Mouse (Mus musculus) heart, adult 11 months (tissue): ENCODE results near the gene Sarm1.

Source experiments
- DNase-seq: peaks from one replicate; pipeline ENCODE4 v3.0.0; 2022

The Sarm1 gene

GRCm38 (mm10) chr11:78463286-78464036, 34.1 kb downstream of the Sarm1 start:
- no peak for DNase-seq

DNA sequence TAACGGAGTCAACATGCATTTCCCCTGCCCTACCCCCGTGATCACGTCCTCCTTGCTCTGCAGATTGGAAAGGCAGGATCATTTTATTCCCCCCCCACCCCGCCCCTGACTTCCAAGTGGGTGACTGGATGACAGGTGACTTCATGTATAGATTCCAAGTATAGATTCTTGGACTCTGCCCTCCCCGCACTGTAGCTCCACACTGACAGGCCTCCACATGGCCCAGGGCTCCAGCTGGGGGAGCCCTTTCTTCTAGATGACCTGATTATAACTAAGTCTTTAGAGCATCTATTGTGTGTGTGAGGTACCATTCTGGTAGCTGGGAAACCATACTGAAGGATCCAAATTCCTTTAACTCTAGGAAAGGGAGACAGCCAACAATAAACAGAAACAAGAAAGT, 34.9 kb downstream of the Sarm1 start:
- no peak for DNase-seq

GRCm38 (mm10) chr11:78461894-78462293, 35.7 kb downstream of the Sarm1 start:
- no peak for DNase-seq

DNA sequence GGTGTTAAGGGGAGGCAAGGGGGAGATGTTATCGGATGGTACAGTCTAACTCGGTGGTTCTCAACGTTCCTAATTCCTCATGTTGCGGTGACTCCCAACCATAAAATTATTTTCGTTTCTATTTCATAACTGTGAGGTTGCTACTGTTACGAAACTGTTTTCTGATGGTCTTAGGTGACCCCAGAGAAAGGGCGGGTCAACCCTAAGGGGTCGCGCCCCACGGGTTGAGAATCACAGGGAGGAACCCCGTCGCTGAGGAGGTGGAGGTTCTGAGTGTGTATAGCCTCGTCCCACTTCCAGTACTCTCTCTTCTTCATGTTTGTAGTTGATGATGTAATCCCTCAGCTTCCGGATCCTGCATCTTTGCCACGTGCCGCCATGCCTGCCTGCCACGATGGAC, 38.8 kb downstream of the Sarm1 start:
- DNase-seq: no peak

GRCm38 (mm10) chr11:78455308-78455707, 42.2 kb downstream of the Sarm1 start:
- no peak for DNase-seq

DNA sequence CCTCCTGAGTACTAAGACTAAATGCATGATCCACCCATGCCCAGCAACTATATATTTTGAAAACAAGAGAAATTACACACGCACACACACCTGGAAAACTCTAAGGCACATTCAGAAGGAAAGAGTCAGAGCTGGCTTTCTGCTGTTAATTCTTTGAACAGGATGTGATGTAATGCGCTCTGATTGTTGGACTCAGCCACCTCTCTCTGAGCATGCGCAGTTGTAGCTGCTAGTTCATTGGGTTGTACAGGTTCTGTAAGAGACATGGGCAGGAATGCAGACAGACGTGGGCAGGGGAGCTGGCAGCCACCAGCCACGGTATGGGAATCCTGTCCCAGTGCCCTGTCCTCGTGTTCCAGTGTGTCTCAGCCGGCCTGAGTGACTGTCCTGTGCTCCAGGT, 43.3 kb downstream of the Sarm1 start:
- no peak for DNase-seq

GRCm38 (mm10) chr11:78453675-78454074, 43.9 kb downstream of the Sarm1 start:
- DNase-seq: no peak

DNA sequence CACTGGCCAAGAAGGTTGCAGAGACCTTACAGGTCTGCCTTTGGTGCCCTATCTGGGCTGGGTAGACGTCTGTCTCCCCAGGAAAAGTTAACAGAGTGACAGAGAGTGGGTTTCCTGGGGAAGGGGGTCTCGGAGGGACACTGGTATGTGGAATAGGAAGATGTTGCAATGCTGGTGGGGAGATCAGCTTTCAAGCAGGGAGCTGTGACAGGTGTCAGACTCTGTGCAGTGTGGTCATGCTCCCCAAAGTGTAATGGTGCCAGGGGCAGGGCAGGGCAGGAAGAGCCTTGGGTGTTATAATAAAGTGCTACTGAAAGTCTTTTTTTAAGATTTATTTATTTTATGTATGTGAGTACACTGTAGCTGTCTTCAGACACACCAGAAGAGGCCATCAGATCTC, 47.2 kb downstream of the Sarm1 start:
- no peak for DNase-seq

GRCm38 (mm10) chr11:78448242-78448641, 49.3 kb downstream of the Sarm1 start:
- DNase-seq: no peak

DNA sequence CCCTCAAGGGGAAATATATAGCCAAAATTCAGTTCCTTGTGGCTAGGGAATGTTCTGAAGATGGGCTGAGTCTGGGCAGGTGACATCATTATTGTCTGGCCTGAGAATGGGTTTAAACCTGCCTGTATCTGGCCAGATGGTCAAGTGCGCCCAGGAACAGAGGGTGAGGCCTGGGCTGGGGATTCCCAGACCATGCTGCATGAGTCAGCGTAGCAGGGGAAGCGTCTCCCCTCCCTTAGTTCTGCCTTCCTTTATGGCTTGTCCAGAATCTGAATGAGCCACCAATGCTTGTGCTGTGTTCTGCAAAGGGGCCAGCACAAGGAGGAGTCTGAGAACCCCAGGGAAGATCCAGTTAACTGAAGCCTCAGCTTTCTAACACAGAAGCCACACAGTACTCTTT, 50.4 kb downstream of the Sarm1 start:
- DNase-seq: no peak

DNA sequence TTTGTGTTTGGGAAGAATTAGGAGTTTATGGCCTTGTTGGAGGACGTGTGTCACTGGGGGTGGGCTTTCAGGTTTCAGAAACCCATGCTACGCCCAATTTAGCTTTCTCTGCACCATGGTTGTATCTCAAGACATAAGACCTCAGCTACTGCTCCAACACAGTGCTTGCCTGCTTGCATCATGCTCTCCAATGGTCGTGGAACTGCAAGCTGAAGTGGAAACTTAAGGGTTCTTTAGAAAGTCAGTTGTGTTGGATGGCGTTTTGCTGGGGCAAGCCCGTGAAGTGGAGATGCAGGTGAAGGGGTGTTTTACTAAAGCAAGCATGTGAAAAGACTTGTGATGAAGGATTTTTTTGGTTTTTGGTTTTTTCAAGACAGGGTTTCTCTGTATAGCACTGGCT, 54.4 kb downstream of the Sarm1 start:
- DNase-seq: no peak

- no peak for DNase-seq
Measured at GRCm38 (mm10) chr11:78438399-78438930, 59.1 kb downstream of the Sarm1 start.

DNA sequence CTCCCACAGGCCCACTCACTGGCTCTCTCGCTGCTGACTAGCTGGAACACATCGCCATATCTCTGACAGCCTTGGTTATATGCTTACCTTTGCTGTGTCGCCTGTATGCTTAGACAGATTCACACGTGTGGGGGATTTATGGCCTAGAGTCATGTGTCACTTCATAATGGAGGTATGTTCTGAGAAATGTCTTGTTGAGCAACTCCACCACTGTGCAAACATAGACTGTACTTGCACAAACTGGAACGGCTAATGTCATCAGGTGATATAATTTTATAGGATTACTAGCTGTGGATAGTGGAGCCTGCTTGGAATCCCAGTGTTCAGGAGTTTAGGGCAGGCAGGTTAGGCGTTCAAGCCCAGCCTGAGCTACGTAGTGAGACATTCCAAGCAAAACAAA, 60.4 kb downstream of the Sarm1 start:
- no peak for DNase-seq

- DNase-seq: no peak
Measured at GRCm38 (mm10) chr11:78435776-78436349, 61.7 kb downstream of the Sarm1 start.

- DNase-seq: no peak
Measured at GRCm38 (mm10) chr11:78434052-78434451, 63.5 kb downstream of the Sarm1 start.

DNA sequence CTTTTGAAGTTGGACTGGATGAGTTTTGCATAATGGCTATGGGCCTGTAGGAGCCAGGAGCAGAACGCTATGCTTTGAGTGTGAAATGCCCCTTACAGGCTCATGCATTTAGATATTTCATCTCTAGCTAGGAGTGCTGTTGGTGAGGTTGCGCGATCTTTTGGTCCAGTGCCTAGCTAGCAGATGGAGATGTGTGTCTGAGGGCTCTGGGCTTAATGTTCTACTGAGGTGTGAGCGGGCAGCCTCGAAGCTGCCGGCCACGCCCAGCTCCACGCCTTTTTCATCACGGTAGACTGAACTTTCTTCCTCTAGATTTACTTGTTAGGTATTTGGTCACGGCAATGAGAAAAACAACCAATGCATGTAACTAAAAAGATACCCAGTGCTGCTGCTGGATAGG, 66.4 kb downstream of the Sarm1 start:
- no peak for DNase-seq

DNA sequence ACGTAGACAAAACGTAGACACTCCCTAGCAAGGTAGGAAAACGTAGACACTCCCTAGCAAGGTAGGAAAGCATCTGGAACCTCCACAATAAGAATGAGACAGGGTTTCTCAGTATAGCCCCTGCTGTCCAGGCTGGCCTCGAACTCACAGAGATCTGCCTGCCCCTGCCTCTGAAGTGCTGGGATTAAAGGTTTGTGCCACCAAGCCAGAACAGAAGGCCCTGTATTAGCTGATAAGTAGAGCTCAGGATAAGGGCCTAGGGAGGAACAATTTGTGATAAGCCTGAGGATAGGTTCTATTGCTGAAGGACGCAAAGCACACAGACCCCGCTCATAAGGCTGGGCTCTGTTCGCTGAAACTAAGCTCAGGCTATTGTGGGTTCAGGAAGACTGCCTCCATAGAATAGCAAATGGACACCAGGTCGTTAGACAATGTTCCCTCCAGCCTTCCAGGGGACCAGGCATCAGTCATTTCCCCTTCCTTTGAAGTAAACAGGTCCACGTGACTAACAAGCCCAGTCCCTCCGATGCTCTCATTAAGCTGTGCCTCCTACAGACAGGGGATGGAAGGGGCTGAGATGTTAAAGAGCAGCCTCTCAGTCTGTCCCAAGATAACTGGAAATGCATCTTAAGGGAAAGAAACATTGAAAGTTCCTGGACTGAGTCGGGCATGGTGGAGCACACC, 67.2 kb downstream of the Sarm1 start:
- no peak for DNase-seq

DNA sequence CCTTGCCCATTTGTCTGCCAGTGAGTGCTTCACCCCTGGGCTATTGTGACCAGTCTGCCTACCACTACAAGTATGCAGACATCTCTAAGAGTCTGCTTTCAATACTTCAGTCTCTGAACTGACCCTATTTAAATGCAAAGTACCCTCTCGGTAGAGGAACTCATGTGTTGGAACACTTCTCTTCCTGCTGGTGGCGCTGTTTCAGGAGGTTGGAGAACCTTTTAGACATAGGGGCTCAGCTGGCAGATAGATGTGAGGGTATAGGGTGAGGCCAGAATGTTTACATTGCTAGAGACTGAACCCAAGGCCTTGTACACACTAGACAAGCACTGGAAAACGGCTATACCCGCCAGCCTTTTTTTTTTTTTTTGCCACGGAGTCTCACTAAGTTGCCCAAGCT, 69.2 kb downstream of the Sarm1 start:
- no peak for DNase-seq

DNA sequence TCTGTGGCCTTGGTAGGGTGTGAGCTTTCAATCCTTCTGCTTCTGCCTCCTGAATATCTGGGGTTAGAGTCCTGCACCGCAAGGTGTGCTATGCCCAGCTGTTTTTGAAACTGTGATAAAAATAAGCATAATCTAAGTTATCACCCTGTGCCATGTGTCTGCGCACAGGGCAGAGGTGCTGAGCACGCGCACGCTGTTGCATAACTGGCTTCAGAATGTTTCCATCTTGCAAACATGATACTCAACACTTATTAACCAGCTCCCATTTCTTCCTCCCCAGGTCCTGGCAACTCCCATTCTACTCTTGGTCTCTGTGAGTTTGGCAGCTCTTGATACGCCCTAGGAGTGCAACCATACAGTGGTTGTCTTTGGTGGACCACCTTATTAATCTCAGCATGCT, 69.9 kb downstream of the Sarm1 start:
- no peak for DNase-seq

GRCm38 (mm10) chr11:78425572-78425971, 72.0 kb downstream of the Sarm1 start:
- no peak for DNase-seq

DNA sequence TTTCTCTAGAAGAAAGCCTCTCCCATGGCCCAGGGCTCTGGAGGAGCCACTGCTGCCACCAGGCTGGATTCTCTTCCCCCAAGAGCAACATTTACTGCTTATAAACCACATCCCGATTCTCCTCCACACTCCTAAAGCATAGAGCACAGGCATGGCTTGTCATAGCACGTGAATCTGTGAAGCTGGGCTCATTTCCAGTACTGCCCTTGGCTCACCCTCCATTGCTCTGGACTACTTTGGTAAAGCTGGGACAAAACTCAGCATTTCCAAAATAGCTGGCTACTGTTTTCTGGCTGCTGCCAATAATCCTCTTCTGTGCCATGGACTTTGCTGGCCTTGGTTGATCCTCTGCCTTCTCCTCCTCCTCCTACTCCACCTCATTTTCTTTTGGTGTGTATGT, 73.2 kb downstream of the Sarm1 start:
- DNase-seq: no peak
